Mouse (Mus musculus) G1E (cell line): ENCODE measurements at regions not wholly inside any gene's neighbourhood (a gene's known extent, or its start where the extent isn't known, plus 50 kb on each side); places are given as distances from the start of the nearest gene placed in this dataset.

Experiments
- ATAC-seq: 2 replicates; pipeline ENCODE4 v1.8.0; 2016; ENCODE audit warnings: mild to moderate bottlenecking; ENCODE audit not compliant: insufficient number of reproducible peaks, poor library complexity, low FRiP score, severe bottlenecking; ENCODE audit errors: extremely low read depth
- DNase-seq: peaks from one replicate; pipeline ENCODE4 v3.0.0; 2012; ENCODE audit warnings: low spot score
- H3K27me3 ChIP-seq: 2 replicates; pipeline ENCODE4 v1.6.1; 2012; ENCODE audit warnings: mild to moderate bottlenecking, low read length, inconsistent platforms; ENCODE audit not compliant: insufficient read depth
- H3K36me3 ChIP-seq: replicated peaks from 2 replicates; pipeline ENCODE3; 2012; ENCODE audit warnings: mild to moderate bottlenecking, inconsistent platforms
- H3K4me1 ChIP-seq: 2 replicates; pipeline ENCODE4 v1.6.1; 2012; ENCODE audit warnings: low read depth, low read length, inconsistent platforms, mixed read lengths; ENCODE audit not compliant: insufficient read depth
- H3K4me3 ChIP-seq: 2 replicates; pipeline ENCODE4 v1.5.1; 2012; ENCODE audit warnings: low read depth, mild to moderate bottlenecking, inconsistent platforms, low read length, moderate library complexity, mixed read lengths
- H3K9me3 ChIP-seq: replicated peaks from 2 replicates; pipeline ENCODE4 v1.6.1; 2012; ENCODE audit warnings: inconsistent platforms
- CTCF ChIP-seq: IDR thresholded peaks from 2 replicates; pipeline ENCODE4 v1.5.1; 2012; ENCODE audit warnings: low read depth, low read length, inconsistent platforms, mixed read lengths
- GATA1 ChIP-seq: IDR thresholded peaks from 2 replicates; pipeline ENCODE4 v1.6.1; 2012; ENCODE audit warnings: borderline replicate concordance, low read length, inconsistent platforms, mixed read lengths
- GATA2 ChIP-seq: IDR thresholded peaks from 2 replicates; pipeline ENCODE4 v1.6.1; 2012; ENCODE audit warnings: low read depth, low read length, inconsistent platforms, borderline replicate concordance
- POLR2AphosphoS5 ChIP-seq: IDR thresholded peaks from 2 replicates; pipeline ENCODE4 v1.6.1; 2012; ENCODE audit warnings: low read depth, low read length, inconsistent platforms; ENCODE audit not compliant: insufficient replicate concordance
- TAL1 ChIP-seq: conservative IDR thresholded peaks from 2 replicates; pipeline ENCODE4 v1.6.1; 2012; ENCODE audit warnings: low read depth, low read length, inconsistent platforms, mixed read lengths

DNA sequence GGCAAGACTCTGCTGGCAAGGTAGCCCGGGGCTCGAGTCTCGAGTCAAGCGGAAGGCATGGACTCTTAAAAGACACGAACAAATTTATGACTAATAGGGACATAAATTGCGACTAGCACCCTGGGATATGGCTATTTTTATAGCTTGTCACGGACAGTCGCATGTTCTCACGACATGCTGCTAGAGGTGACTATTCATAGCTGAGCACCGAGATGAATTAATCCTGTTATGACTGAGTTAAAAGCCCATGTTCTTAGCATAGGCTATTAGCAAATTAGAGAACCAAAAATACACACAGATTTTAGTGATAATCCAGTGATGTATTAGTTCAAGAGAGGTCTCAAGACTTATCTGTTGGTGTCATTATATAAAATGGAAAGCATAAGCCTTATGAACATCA lies 539.2 kb downstream of the Gm19410 start:
- no peak for DNase-seq
- ATAC-seq, result no peak
- Histone ChIP-seq H3K27me3 (peaks cover 3% of the 10 kb centered on the region), H3K4me1 (peaks cover 3% of the 10 kb centered on the region), H3K4me3 (no peak overlapping the region), H3K36me3 (no peaks in the 10 kb centered on the region), H3K9me3 (no peaks in the 10 kb centered on the region)
- TF ChIP-seq TAL1 (no peak), CTCF (no peak), POLR2AphosphoS5 (no peak), GATA2 (no peak), GATA1 (no peak)

DNA sequence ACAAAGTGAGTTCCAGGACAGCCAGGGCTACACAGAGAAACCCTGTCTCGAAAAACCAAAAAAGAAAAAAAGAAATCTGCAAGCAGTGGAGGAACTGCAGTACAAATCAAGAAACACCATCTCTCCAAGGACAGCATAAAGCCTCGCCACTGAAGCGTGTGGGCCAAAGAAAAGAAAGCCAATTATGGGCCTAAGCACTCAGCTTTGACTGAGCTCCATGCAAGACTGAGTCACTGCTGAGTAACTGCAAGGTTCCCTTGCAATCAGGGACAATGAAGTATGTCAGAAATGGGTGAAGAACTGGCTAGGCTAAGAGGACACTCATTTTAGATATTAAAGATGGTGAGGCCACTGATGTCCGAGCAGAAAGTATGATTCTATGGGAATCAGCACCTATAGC lies 540.7 kb downstream of the Gm19410 start:
- Histone ChIP-seq H3K4me3 (no peak overlapping the region), H3K4me1 (peaks cover 16% of the 10 kb centered on the region)
- ATAC-seq, result no peak

DNA sequence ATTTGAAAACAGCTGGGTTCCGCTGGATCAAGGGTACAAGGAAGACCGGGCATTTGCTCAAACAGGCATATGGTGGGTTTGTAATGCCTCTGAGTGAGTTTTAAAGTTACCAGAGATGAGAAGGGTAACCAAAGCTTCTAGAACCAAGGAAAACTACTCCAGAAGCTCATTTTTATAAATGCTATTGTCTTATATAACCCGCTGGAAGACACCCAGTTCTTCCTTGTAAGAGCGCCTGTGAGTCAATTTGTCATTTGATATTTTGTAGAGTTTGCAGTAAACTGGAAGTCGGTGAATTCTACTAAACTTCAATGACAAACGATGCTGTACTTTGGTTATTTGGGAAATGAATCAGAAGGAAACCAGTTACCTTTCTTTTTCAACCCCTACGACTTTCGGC lies 541.9 kb downstream of the Gm19410 start:
- Histone ChIP-seq H3K27me3 (peaks cover 12% of the 10 kb centered on the region), H3K36me3 (no peaks in the 10 kb centered on the region), H3K4me1 (peaks cover 20% of the 10 kb centered on the region), H3K9me3 (no peaks in the 10 kb centered on the region), H3K4me3 (no peak overlapping the region)
- TF ChIP-seq GATA1 (no peak), CTCF (no peak), GATA2 (no peak), POLR2AphosphoS5 (no peak), TAL1 (no peak)
- ATAC-seq (no peak), DNase-seq (no peak)

More for the DNA sequence above, 540.7 kb downstream of the Gm19410 start:
- no peaks in the 10 kb centered on the region for H3K36me3 ChIP-seq
- H3K9me3 ChIP-seq, result no peaks in the 10 kb centered on the region
- peaks cover 12% of the 10 kb centered on the region for H3K27me3 ChIP-seq
- no peak for TF ChIP-seq POLR2AphosphoS5
- no peak for TF ChIP-seq GATA1
- no peak for TF ChIP-seq TAL1
- TF ChIP-seq CTCF, result no peak
- TF ChIP-seq GATA2, result no peak
- no peak for DNase-seq

DNA sequence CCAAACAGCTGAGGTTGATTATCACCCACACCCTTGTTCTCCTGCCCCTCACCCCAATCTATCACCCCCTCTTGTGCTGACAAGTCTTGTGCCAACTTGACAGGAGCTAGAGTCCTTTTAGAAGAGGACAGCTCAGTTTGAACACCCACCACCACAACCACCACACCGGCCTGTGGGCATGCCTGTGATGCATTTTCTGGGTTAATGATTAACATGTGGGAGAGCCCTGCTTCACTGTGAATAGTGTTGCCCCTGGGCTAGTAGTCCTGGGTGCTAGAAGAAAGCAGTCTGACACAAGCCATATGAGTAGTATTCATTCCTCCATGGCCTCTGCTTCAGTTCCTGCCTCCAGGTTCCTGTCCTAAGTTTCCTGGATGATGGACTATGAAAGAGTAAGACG lies 542.5 kb downstream of the Gm19410 start:
- no peaks in the 10 kb centered on the region for H3K36me3 ChIP-seq
- no peaks in the 10 kb centered on the region for H3K9me3 ChIP-seq
- no peak overlapping the region for H3K4me3 ChIP-seq
- peaks cover 20% of the 10 kb centered on the region for H3K4me1 ChIP-seq
- no peak for ATAC-seq
- DNase-seq, result no peak
- H3K27me3 ChIP-seq, result peaks cover 12% of the 10 kb centered on the region
- TF ChIP-seq CTCF, result no peak
- TF ChIP-seq POLR2AphosphoS5, result no peak
- TF ChIP-seq GATA2, result no peak
- no peak for TF ChIP-seq TAL1
- TF ChIP-seq GATA1, result no peak

DNA sequence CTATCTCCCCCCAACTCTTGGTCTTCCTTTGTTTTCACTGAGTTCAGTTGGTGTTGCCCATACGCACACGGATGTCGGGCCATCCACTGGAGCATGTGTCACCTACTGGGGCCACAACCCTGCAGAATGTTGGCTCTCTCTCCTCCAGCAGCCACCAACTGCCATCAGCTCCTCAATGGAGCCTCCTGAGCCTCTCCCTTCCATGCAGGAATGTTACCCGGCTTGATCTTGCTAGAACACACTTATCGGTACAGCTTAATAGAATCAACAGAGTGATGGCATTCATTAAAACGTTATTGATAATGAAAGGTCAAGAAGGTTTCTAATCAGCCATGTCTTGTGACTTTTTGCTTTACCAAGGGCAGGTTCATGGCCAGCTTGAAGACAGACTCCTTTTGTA lies 543.7 kb downstream of the Gm19410 start:
- Histone ChIP-seq H3K27me3 (peaks cover 12% of the 10 kb centered on the region), H3K4me1 (peaks cover 20% of the 10 kb centered on the region), H3K36me3 (no peaks in the 10 kb centered on the region), H3K4me3 (no peak overlapping the region), H3K9me3 (no peaks in the 10 kb centered on the region)
- TF ChIP-seq GATA1 (no peak), TAL1 (no peak), GATA2 (no peak), POLR2AphosphoS5 (no peak), CTCF (no peak)
- ATAC-seq (no peak), DNase-seq (no peak)

DNA sequence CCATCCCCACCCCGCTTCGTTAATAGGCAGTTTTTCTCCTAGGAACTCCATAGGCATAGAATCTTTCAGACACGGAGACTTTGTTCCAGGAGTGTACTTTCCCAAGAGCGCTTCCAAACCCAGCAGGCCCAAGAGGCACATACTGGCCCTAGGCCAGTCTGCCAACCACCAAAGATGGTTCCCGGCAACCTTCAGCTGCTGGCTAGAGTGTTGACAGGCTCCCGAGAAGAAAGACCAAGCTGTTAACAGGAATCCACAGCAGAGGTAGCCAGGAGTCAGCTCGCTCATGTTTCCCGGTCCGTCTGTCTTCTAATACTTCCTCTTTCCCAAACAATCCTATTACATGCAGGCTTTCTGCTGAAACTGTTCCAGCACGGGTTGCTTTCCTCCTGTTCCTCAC lies 544.4 kb downstream of the Gm19410 start:
- Histone ChIP-seq H3K4me3 (no peak overlapping the region), H3K4me1 (peaks cover 20% of the 10 kb centered on the region), H3K27me3 (peaks cover 12% of the 10 kb centered on the region), H3K36me3 (no peaks in the 10 kb centered on the region), H3K9me3 (no peaks in the 10 kb centered on the region)
- TF ChIP-seq TAL1 (no peak), GATA2 (no peak), CTCF (no peak), POLR2AphosphoS5 (no peak), GATA1 (no peak)
- DNase-seq (no peak), ATAC-seq (no peak)

DNA sequence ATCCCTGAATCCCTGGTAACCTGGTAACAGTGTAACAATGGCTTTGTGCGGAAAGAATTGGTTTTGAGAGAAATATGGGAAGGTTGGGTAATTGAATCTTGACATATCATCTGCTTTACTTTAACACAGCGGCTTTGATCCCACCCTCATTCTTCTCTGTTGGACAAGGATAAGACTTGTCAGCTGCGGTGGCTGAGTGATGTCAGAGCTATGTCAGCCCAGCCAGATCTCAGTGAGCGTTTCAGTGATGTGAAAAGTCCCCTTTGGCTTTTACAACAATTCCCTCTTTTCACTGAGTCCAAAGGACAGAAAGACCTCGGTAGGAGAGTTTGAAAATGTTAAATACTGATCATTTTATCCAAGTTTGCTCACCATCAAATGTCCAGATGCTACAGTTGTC lies 546.1 kb downstream of the Gm19410 start:
- H3K27me3 ChIP-seq, result peaks cover 12% of the 10 kb centered on the region
- no peaks in the 10 kb centered on the region for H3K9me3 ChIP-seq
- no peak overlapping the region for H3K4me3 ChIP-seq
- no peak for DNase-seq
- H3K4me1 ChIP-seq, result peaks cover 20% of the 10 kb centered on the region
- TF ChIP-seq TAL1 (no peak), POLR2AphosphoS5 (no peak), GATA1 (no peak), CTCF (no peak), GATA2 (no peak)
- H3K36me3 ChIP-seq, result no peaks in the 10 kb centered on the region
- ATAC-seq, result no peak
